Mouse (Mus musculus): ENCODE results near the gene Tmem127. TPM values are rescaled to one million over a fixed set of nuclear protein-coding genes. Genes with fewer than 3 reads are reported as not detected.
"Not testable (repeated sequence)": the region's sequence is repeated elsewhere in the genome, so short reads cannot be mapped to it uniquely, and the experiment has no call there.

Gene Tmem127
- total RNA-seq, 1 experiment from 2014 or later: 65.1 TPM

GRCm38 (mm10) chr2:127267854-127268253, 20.1 kb downstream of the Tmem127 start:
- no peak for DNase-seq

- DNase-seq: peak; percentile 98
These were observed 22.0 kb downstream of the Tmem127 start, which contains the start of gene Stard7 for GRCm38 (mm10) chr2:127269491-127270299. Gene Stard7, plus strand, starts transcription at chr2:127270218.

- peak; percentile 94 for DNase-seq
These were observed 22.8 kb downstream of the Tmem127 start for GRCm38 (mm10) chr2:127270300-127271041.

- peak; percentile 68 for DNase-seq
These were observed 23.4 kb downstream of the Tmem127 start for GRCm38 (mm10) chr2:127271042-127271515.

- DNase-seq: not testable (repeated sequence)
These were observed 24.3 kb downstream of the Tmem127 start for GRCm38 (mm10) chr2:127272049-127272448.

- no peak for DNase-seq
These were observed 25.1 kb downstream of the Tmem127 start for GRCm38 (mm10) chr2:127272806-127273205.

- DNase-seq: no peak
These were observed 26.9 kb downstream of the Tmem127 start for GRCm38 (mm10) chr2:127274590-127274989.

GRCm38 (mm10) chr2:127275551-127276320, 28.0 kb downstream of the Tmem127 start:
- DNase-seq: no peak

- no peak for DNase-seq
These were observed 30.5 kb downstream of the Tmem127 start for GRCm38 (mm10) chr2:127278162-127278561.

GRCm38 (mm10) chr2:127292250-127292649, 44.5 kb downstream of the Tmem127 start:
- no peak for DNase-seq

- DNase-seq: no peak
These were observed 49.5 kb downstream of the Tmem127 start for GRCm38 (mm10) chr2:127297001-127297805.

GRCm38 (mm10) chr2:127298056-127298455, 50.3 kb downstream of the Tmem127 start:
- DNase-seq: no peak

- DNase-seq: peak; percentile 22
These were observed 53.0 kb downstream of the Tmem127 start for GRCm38 (mm10) chr2:127300701-127301100.

- no peak for DNase-seq
These were observed 54.2 kb downstream of the Tmem127 start for GRCm38 (mm10) chr2:127301883-127302282.

- not testable (repeated sequence) for DNase-seq
These were observed 56.5 kb downstream of the Tmem127 start for GRCm38 (mm10) chr2:127304192-127304591.

GRCm38 (mm10) chr2:127304609-127305210, 57.0 kb downstream of the Tmem127 start:
- DNase-seq: no peak

- DNase-seq: no peak
These were observed 58.4 kb downstream of the Tmem127 start for GRCm38 (mm10) chr2:127306123-127306522.

- no peak for DNase-seq
These were observed 59.5 kb downstream of the Tmem127 start for GRCm38 (mm10) chr2:127307179-127307578.

- DNase-seq: no peak
These were observed 61.0 kb downstream of the Tmem127 start for GRCm38 (mm10) chr2:127308660-127309059.

- no peak for DNase-seq
These were observed 62.5 kb downstream of the Tmem127 start for GRCm38 (mm10) chr2:127310246-127310645.

- no peak for DNase-seq
These were observed 63.0 kb downstream of the Tmem127 start for GRCm38 (mm10) chr2:127310685-127311084.

Measured in adrenal gland, postnatal 14 days (tissue).